Mouse (Mus musculus) gastrocnemius, adult 2 months (tissue): ENCODE data around the gene Gabrr2. TPM values are rescaled to one million over a fixed set of nuclear protein-coding genes. Genes with fewer than 3 reads are reported as not detected.

ENCODE experiments used
- DNase-seq: peaks from one replicate; pipeline ENCODE4 v3.0.0; 2022
- H3K27ac ChIP-seq: fragments of 200-600 bp; 2 replicates; pipeline ENCODE4 v1.8.1; 2022; ENCODE audit warnings: mild to moderate bottlenecking
- H3K4me3 ChIP-seq: fragments of 200-600 bp; 2 replicates; pipeline ENCODE4 v1.8.1; 2022; ENCODE audit warnings: mild to moderate bottlenecking, moderate library complexity
- CTCF ChIP-seq: fragments of 200-600 bp; IDR thresholded peaks from 2 replicates; pipeline ENCODE4 v1.8.1; 2022; ENCODE audit warnings: antibody characterized with exemption, mild to moderate bottlenecking, moderate library complexity
- intact Hi-C: fragments of 180-260 bp; cut with DNase I; formaldehyde crosslinking; loops from one replicate; pipeline ENCODE4 v1.15.1; 2025
- long read RNA-seq, 2 experiments: library from polyadenylated mRNA; stranded (forward); transcript quantifications; one replicate each; pipeline ENCODE4 v2.0.0; 2021
- total RNA-seq, 2 experiments: library from RNA; stranded (reverse); gene quantifications; 2 replicates each; pipeline ENCODE4 v1.2.3; 2021

Gabrr2 gene
- 1 to 10 TPM; 2.8 to 4.7 TPM for total RNA-seq
- long read RNA-seq, experiment 1, partial matches to known transcripts: 0 of 8 reads
- long read RNA-seq, experiment 1, other reads (novel, unspliced or antisense): 6 of 8 reads
- long read RNA-seq, experiment 2, partial matches to known transcripts: 0 of 7 reads
- long read RNA-seq, experiment 2, other reads (novel, unspliced or antisense): 5 of 7 reads

- no peak for TF ChIP-seq CTCF
- H3K27ac ChIP-seq: peak within 1 kb of the TSS; percentile 62
- peak; percentile 59 for DNase-seq
- H3K4me3 ChIP-seq: peak within 1 kb of the TSS; percentile 19; the same call in 1 of the 2 replicates
- intact Hi-C loops: no loop called here
Measured at GRCm38 (mm10) chr4:33062981-33063380, at the start of gene Gabrr2. Gene Gabrr2, plus strand, starts transcription at chr4:33062999.

- Histone ChIP-seq H3K4me3 (no peak overlapping the region), H3K27ac (peak overlapping the region; percentile 55)
- intact Hi-C loops: loop anchor here (2.0 to 5.0 kb wide), 2 partner anchors 36 to 70 kb away; partner anchors contain the start of gene Rragd
- DNase-seq: peak; percentile 86
- peak; percentile 94 for TF ChIP-seq CTCF
Measured at GRCm38 (mm10) chr4:33018361-33018999, 44.3 kb upstream of the Gabrr2 start.

- intact Hi-C loops: loop anchor here (10.0 kb wide), 1 partner anchor 280 kb away; no protein-coding TSS in a partner anchor
- DNase-seq: no peak
- no peak overlapping the region for H3K27ac ChIP-seq
- no peak for TF ChIP-seq CTCF
- no peak overlapping the region for H3K4me3 ChIP-seq
Measured at GRCm38 (mm10) chr4:33024420-33024819, 38.4 kb upstream of the Gabrr2 start.

GRCm38 (mm10) chr4:33029104-33029503 lies 33.7 kb upstream of the Gabrr2 start:
- intact Hi-C loops: loop anchor here (10.0 kb wide), 1 partner anchor 284 kb away; no protein-coding TSS in a partner anchor
- no peak overlapping the region for H3K27ac ChIP-seq
- no peak for DNase-seq
- TF ChIP-seq CTCF: no peak
- H3K4me3 ChIP-seq: no peak overlapping the region

GRCm38 (mm10) chr4:33030264-33031194 lies 32.3 kb upstream of the Gabrr2 start:
- DNase-seq: peak; percentile 37
- TF ChIP-seq CTCF: no peak
- Histone ChIP-seq H3K27ac (peak overlapping the region; percentile 99), H3K4me3 (peak overlapping the region; percentile 90)
- intact Hi-C loops: loop anchor here (2.0 to 10.0 kb wide), 4 partner anchors 28 to 1524 kb away; partner anchors contain the start of gene Akirin2

GRCm38 (mm10) chr4:33031195-33031960 lies 31.4 kb upstream of the Gabrr2 start, which contains the start of gene Ube2j1:
Gene Ube2j1, plus strand, starts transcription at chr4:33031416.
- Histone ChIP-seq H3K27ac (peak within 1 kb of the TSS; percentile 99), H3K4me3 (peak within 1 kb of the TSS; percentile 90)
- TF ChIP-seq CTCF: no peak
- DNase-seq: peak; percentile 97
- intact Hi-C loops: loop anchor here (2.0 to 10.0 kb wide), 4 partner anchors 27 to 1523 kb away; partner anchors contain the start of gene Akirin2

- H3K4me3 ChIP-seq: peak overlapping the region; percentile 90
- intact Hi-C loops: loop anchor here (5.0 to 10.0 kb wide), 3 partner anchors 85 to 1523 kb away; partner anchors contain the start of gene Akirin2
- H3K27ac ChIP-seq: peak overlapping the region; percentile 99
- no peak for DNase-seq
- no peak for TF ChIP-seq CTCF
Measured at GRCm38 (mm10) chr4:33032045-33032444, 30.8 kb upstream of the Gabrr2 start.

- DNase-seq: no peak
- intact Hi-C loops: loop anchor here (5.0 to 10.0 kb wide), 3 partner anchors 84 to 1521 kb away; partner anchors contain the start of gene Akirin2
- Histone ChIP-seq H3K4me3 (peak overlapping the region; percentile 90), H3K27ac (peak overlapping the region; percentile 99; the same call in 1 of the 2 replicates)
- no peak for TF ChIP-seq CTCF
Measured at GRCm38 (mm10) chr4:33033515-33033914, 29.3 kb upstream of the Gabrr2 start.

- H3K27ac ChIP-seq: no peak overlapping the region
- no peak for DNase-seq
- TF ChIP-seq CTCF: no peak
- intact Hi-C loops: loop anchor here (10.0 kb wide), 2 partner anchors 245 to 1515 kb away; partner anchors contain the start of gene Akirin2
- H3K4me3 ChIP-seq: no peak overlapping the region
Measured at GRCm38 (mm10) chr4:33039826-33040225, 23.0 kb upstream of the Gabrr2 start.

GRCm38 (mm10) chr4:33049601-33050000 lies 13.2 kb upstream of the Gabrr2 start:
- intact Hi-C loops: no loop called here
- TF ChIP-seq CTCF: no peak
- Histone ChIP-seq H3K27ac (no peak overlapping the region), H3K4me3 (no peak overlapping the region)
- DNase-seq: no peak

GRCm38 (mm10) chr4:33052055-33052454 lies 10.7 kb upstream of the Gabrr2 start:
- no peak for TF ChIP-seq CTCF
- Histone ChIP-seq H3K4me3 (no peak overlapping the region), H3K27ac (no peak overlapping the region)
- DNase-seq: no peak
- intact Hi-C loops: no loop called here
